In the genomic region with DNA sequence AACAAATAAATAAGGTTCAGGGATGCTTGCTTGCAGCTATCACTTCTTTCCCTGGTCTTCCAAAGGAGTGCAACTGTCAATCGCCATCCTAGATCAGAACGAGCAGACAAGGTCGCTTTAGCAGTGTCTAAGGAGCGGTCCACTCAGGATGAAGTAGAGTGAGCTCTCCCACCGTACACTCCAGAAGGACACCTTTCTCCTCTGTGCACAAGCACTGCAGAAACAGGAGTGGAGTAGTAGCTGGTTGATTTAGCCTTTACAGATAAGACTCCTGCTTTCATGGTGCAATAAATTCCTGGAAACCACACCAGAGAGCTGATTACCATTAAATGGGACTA, we compare ENCODE assay signal across 17 mouse cellular contexts.
DNase-seq lines count a peak whose midpoint lies in the region; ATAC-seq lines count a peak whose summit lies in the region.
"Had no signal": no experiment of that assay in that cellular context is flagged by ENCODE, and none has a peak within 500 bp of the region (broad histone marks: within the 10 kb centered on the region; RNA-seq: fewer than 3 reads in every experiment).

No protein-coding gene starts in this region.

- no peak overlapping the region for H3K4me2 ChIP-seq in hindbrain, embryonic 12.5 days (replicated peaks)
- H3K4me2 ChIP-seq in hindbrain, embryonic 16.5 days (ENCODE audit: low read length), result no peak overlapping the region
- H3K4me2 ChIP-seq in midbrain, embryonic 12.5 days (replicated peaks), result no peak overlapping the region
- no peak overlapping the region for H3K4me2 ChIP-seq in neural tube, embryonic 13.5 days
- H3K4me2 ChIP-seq: embryonic facial prominence, embryonic 13.5 days had no signal

- no peaks in the 10 kb centered on the region for H3K9me3 ChIP-seq in hindbrain, embryonic 12.5 days (replicated peaks)
- no peaks in the 10 kb centered on the region for H3K9me3 ChIP-seq in hindbrain, embryonic 16.5 days (ENCODE audit: control insufficient read depth, low read length)
- H3K9me3 ChIP-seq in midbrain, embryonic 12.5 days, result no peaks in the 10 kb centered on the region
- no peaks in the 10 kb centered on the region for H3K9me3 ChIP-seq in midbrain, embryonic 10.5 days (replicated peaks)
- no peaks in the 10 kb centered on the region for H3K9me3 ChIP-seq in neural tube, embryonic 13.5 days
- H3K9me3 ChIP-seq: embryonic facial prominence, embryonic 13.5 days; heart, embryonic 10.5 days had no signal

- WGBS in hindbrain, embryonic 12.5 days, result 95% methylated on average over 5 of the region's 5 CpGs
- whole genome bisulfite sequencing in hindbrain, embryonic 16.5 days, result 81% methylated on average over 5 of the region's 5 CpGs
- WGBS in midbrain, embryonic 12.5 days, result 89% methylated on average over 5 of the region's 5 CpGs
- 95% methylated on average over 5 of the region's 5 CpGs for WGBS in midbrain, embryonic 10.5 days
- WGBS in neural tube, embryonic 13.5 days, result 86% methylated on average over 5 of the region's 5 CpGs

- no peaks in the 10 kb centered on the region for H3K36me3 ChIP-seq in hindbrain, embryonic 12.5 days
- H3K36me3 ChIP-seq in hindbrain, embryonic 16.5 days (ENCODE audit: control insufficient read depth, insufficient read depth, low read length), result no peaks in the 10 kb centered on the region
- no peaks in the 10 kb centered on the region for H3K36me3 ChIP-seq in midbrain, embryonic 12.5 days
- no peaks in the 10 kb centered on the region for H3K36me3 ChIP-seq in midbrain, embryonic 10.5 days
- no peaks in the 10 kb centered on the region for H3K36me3 ChIP-seq in neural tube, embryonic 13.5 days
- H3K36me3 ChIP-seq: embryonic facial prominence, embryonic 13.5 days; heart, embryonic 10.5 days had no signal

- no peak overlapping the region for H3K9ac ChIP-seq in hindbrain, embryonic 12.5 days
- H3K9ac ChIP-seq in hindbrain, embryonic 16.5 days (ENCODE audit: low read depth, low read length), result no peak overlapping the region
- H3K9ac ChIP-seq in midbrain, embryonic 12.5 days (replicated peaks), result no peak overlapping the region
- no peak overlapping the region for H3K9ac ChIP-seq in neural tube, embryonic 13.5 days
- H3K9ac ChIP-seq: embryonic facial prominence, embryonic 13.5 days had no signal

- peak overlapping the region; percentile 17; the same call in 1 of the 2 replicates for H3K27ac ChIP-seq in hindbrain, embryonic 12.5 days
- H3K27ac ChIP-seq in hindbrain, embryonic 16.5 days (ENCODE audit: low read depth, low read length), result no peak overlapping the region
- H3K27ac ChIP-seq in midbrain, embryonic 12.5 days (replicated peaks), result 0 out of 2 replicates have a peak overlapping the region, but pooled peaks have one; percentile 8
- H3K27ac ChIP-seq in midbrain, embryonic 10.5 days (replicated peaks), result no peak overlapping the region
- peak overlapping the region; percentile 74 for H3K27ac ChIP-seq in neural tube, embryonic 13.5 days (replicated peaks)
- H3K27ac ChIP-seq: embryonic facial prominence, embryonic 13.5 days; gastrocnemius, adult 2 months; heart, embryonic 10.5 days had no signal

- no peaks in the 10 kb centered on the region for H3K27me3 ChIP-seq in hindbrain, embryonic 12.5 days
- no peaks in the 10 kb centered on the region for H3K27me3 ChIP-seq in hindbrain, embryonic 16.5 days (replicated peaks; ENCODE audit: control insufficient read depth, insufficient read depth, low read length)
- no peaks in the 10 kb centered on the region for H3K27me3 ChIP-seq in midbrain, embryonic 12.5 days
- no peaks in the 10 kb centered on the region for H3K27me3 ChIP-seq in midbrain, embryonic 10.5 days (ENCODE audit: low read depth, poor library complexity, severe bottlenecking)
- no peaks in the 10 kb centered on the region for H3K27me3 ChIP-seq in neural tube, embryonic 13.5 days
- H3K27me3 ChIP-seq: CH12.LX; embryonic facial prominence, embryonic 13.5 days; Patski had no signal

- peaks cover 20% of the 10 kb centered on the region; the same call in 1 of the 2 replicates for H3K4me1 ChIP-seq in hindbrain, embryonic 12.5 days
- peaks cover 8% of the 10 kb centered on the region for H3K4me1 ChIP-seq in hindbrain, embryonic 16.5 days (ENCODE audit: control insufficient read depth, insufficient read depth, low read depth, low read length)
- peaks cover 15% of the 10 kb centered on the region; the same call in 1 of the 2 replicates for H3K4me1 ChIP-seq in midbrain, embryonic 12.5 days
- H3K4me1 ChIP-seq in midbrain, embryonic 10.5 days, result no peaks in the 10 kb centered on the region
- peaks cover 31% of the 10 kb centered on the region for H3K4me1 ChIP-seq in neural tube, embryonic 13.5 days (replicated peaks)
- H3K4me1 ChIP-seq: embryonic facial prominence, embryonic 13.5 days; heart, embryonic 10.5 days had no signal

- no peak for DNase-seq in midbrain, embryonic 10.5 days (ENCODE audit: low spot score)
- no peak for DNase-seq in neural tube, embryonic 10.5 days (ENCODE audit: extremely low spot score, low spot score)
- no peak for DNase-seq in right cerebral cortex, adult 18-20 months
- DNase-seq: gastrocnemius, adult 2 months; gastrocnemius, postnatal 25 days; heart, postnatal 10 days; heart, postnatal 4 days had no signal

- no peak for ATAC-seq in hindbrain, embryonic 12.5 days (ENCODE audit: low FRiP score)
- no peak for ATAC-seq in hindbrain, embryonic 16.5 days
- no peak for ATAC-seq in midbrain, embryonic 12.5 days (ENCODE audit: low FRiP score, low read depth)
- 0 out of 2 replicates have a peak, but pooled peaks have one; percentile 54 for ATAC-seq in neural tube, embryonic 13.5 days (ENCODE audit: low read depth)
- ATAC-seq: activated CD4-positive, CD25-positive, alpha-beta regulatory T cell, adult 4 months; inflammation-experienced regulatory T-cells, adult 6 months; Patski had no signal

- no peak overlapping the region for H3K4me3 ChIP-seq in hindbrain, embryonic 12.5 days
- no peak overlapping the region for H3K4me3 ChIP-seq in hindbrain, embryonic 16.5 days (ENCODE audit: low read length)
- no peak overlapping the region for H3K4me3 ChIP-seq in midbrain, embryonic 12.5 days
- no peak overlapping the region for H3K4me3 ChIP-seq in midbrain, embryonic 10.5 days
- H3K4me3 ChIP-seq in neural tube, embryonic 13.5 days, result no peak overlapping the region
- H3K4me3 ChIP-seq: embryonic facial prominence, embryonic 13.5 days; gastrocnemius, adult 2 months; heart, embryonic 10.5 days had no signal

Comparison
In these comparisons a context has a peak if more than half of its experiments do, and no peak if none do; other contexts are left out.
1. H3K27ac ChIP-seq: peak in hindbrain, embryonic 12.5 days (single experiment), midbrain, embryonic 12.5 days (single experiment) and neural tube, embryonic 13.5 days (single experiment); none in hindbrain, embryonic 16.5 days (single experiment) and midbrain, embryonic 10.5 days (single experiment).